Mouse (Mus musculus) CH12.LX (cell line): ENCODE measurements at regions not wholly inside any gene's neighbourhood (a gene's known extent, or its start where the extent isn't known, plus 50 kb on each side); places are given as distances from the start of the nearest gene placed in this dataset.

Experiments
- DNase-seq: peaks from one replicate; pipeline ENCODE4 v3.0.0-alpha.2; 2013; ENCODE audit errors: extremely low read depth
- H3K27ac ChIP-seq: 2 replicates; pipeline ENCODE4 v1.5.1; 2012; ENCODE audit warnings: low read depth, mild to moderate bottlenecking, control low read depth, moderate library complexity; ENCODE audit not compliant: insufficient read depth
- H3K27me3 ChIP-seq: replicated peaks from 2 replicates; pipeline ENCODE3; 2012; ENCODE audit warnings: inconsistent platforms
- H3K36me3 ChIP-seq, 2 experiments: replicated peaks in 1 of 2; 2 replicates each; pipeline versions ENCODE3 to v1.6.1; 2012; ENCODE audit warnings: inconsistent platforms in 1 of 2, low read length in 1 of 2, mild to moderate bottlenecking in 1 of 2, mixed read lengths in 1 of 2, moderate library complexity in 1 of 2; ENCODE audit not compliant: control insufficient read depth in 1 of 2, insufficient read depth in 1 of 2
- H3K4me1 ChIP-seq, 2 experiments: 2 replicates each; pipeline ENCODE4 v1.6.1; 2012; ENCODE audit warnings: inconsistent platforms in 1 of 2, moderate library complexity in 1 of 2; ENCODE audit not compliant: insufficient read depth in 2 of 2, control insufficient read depth in 1 of 2
- H3K4me2 ChIP-seq: 2 replicates; pipeline ENCODE4 v1.6.1; 2012; ENCODE audit warnings: low read depth, mild to moderate bottlenecking, control low read depth; ENCODE audit not compliant: poor library complexity, insufficient read depth, severe bottlenecking
- H3K4me3 ChIP-seq, 3 experiments: fragments of 150-350 bp in 1 of 3; sonication (generic) in 1 of 3; replicated peaks in 1 of 3; 2 replicates each; pipeline versions ENCODE3 to v1.5.1; 2011 to 2012; ENCODE audit warnings: low read depth in 2 of 3, low read length in 2 of 3, mild to moderate bottlenecking in 2 of 3, moderate library complexity in 2 of 3, control low read depth in 1 of 3, improper control_type of control experiment in 1 of 3, inconsistent platforms in 1 of 3, mixed read lengths in 1 of 3; ENCODE audit not compliant: poor library complexity in 1 of 3
- H3K79me2 ChIP-seq: replicated peaks from 2 replicates; pipeline ENCODE4 v1.6.1; 2012; ENCODE audit warnings: mild to moderate bottlenecking, moderate library complexity; ENCODE audit not compliant: control insufficient read depth, poor library complexity, insufficient read depth, severe bottlenecking; ENCODE audit errors: extremely low read depth
- H3K9ac ChIP-seq: 2 replicates; pipeline ENCODE4 v1.6.1; 2012; ENCODE audit warnings: low read depth, mild to moderate bottlenecking, control low read depth, moderate library complexity; ENCODE audit not compliant: insufficient read depth
- H3K9me3 ChIP-seq: replicated peaks from 2 replicates; pipeline ENCODE3; 2012; ENCODE audit warnings: low read length, inconsistent platforms, mixed read lengths
- BHLHE40 ChIP-seq: IDR thresholded peaks from 2 replicates; pipeline ENCODE4 v1.6.1; 2011; ENCODE audit warnings: mild to moderate bottlenecking, low read depth, low read length, improper control_type of control experiment
- CHD1 ChIP-seq: IDR thresholded peaks from 2 replicates; pipeline ENCODE4 v1.6.1; 2012; ENCODE audit warnings: low read depth, low read length, improper control_type of control experiment, inconsistent platforms
- CHD2 ChIP-seq: IDR thresholded peaks from 2 replicates; pipeline ENCODE4 v1.6.1; 2011; ENCODE audit warnings: low read length, improper control_type of control experiment
- CTCF ChIP-seq, 2 experiments: IDR thresholded peaks in 1 of 2; conservative IDR thresholded peaks in 1 of 2; 2 replicates each; pipeline ENCODE4 v1.5.1; 2011 to 2012; ENCODE audit warnings: low read depth in 2 of 2, low read length in 2 of 2, improper control_type of control experiment in 1 of 2, inconsistent platforms in 1 of 2, mild to moderate bottlenecking in 1 of 2, moderate library complexity in 1 of 2
- E2F4 ChIP-seq: IDR thresholded peaks from 2 replicates; pipeline ENCODE4 v1.6.1; 2011; ENCODE audit warnings: low read depth, low read length, improper control_type of control experiment; ENCODE audit not compliant: insufficient replicate concordance
- ELF1 ChIP-seq: IDR thresholded peaks from 2 replicates; pipeline ENCODE4 v1.6.1; 2014; ENCODE audit warnings: low read depth, mild to moderate bottlenecking, inconsistent platforms, low read length, improper control_type of control experiment
- ETS1 ChIP-seq: conservative IDR thresholded peaks from 2 replicates; pipeline ENCODE4 v1.6.1; 2012; ENCODE audit warnings: low read depth, mild to moderate bottlenecking, inconsistent platforms, low read length, improper control_type of control experiment, moderate library complexity
- GABPA ChIP-seq: IDR thresholded peaks from 2 replicates; pipeline ENCODE4 v1.6.1; 2012; ENCODE audit warnings: low read depth, low read length, improper control_type of control experiment, inconsistent platforms; ENCODE audit not compliant: insufficient replicate concordance
- HCFC1 ChIP-seq: IDR thresholded peaks from 2 replicates; pipeline ENCODE4 v1.6.1; 2012; ENCODE audit warnings: low read depth, mild to moderate bottlenecking, inconsistent platforms, low read length, improper control_type of control experiment
- IRF4 ChIP-seq: IDR thresholded peaks from 2 replicates; pipeline ENCODE4 v1.6.1; 2014; ENCODE audit warnings: low read depth, mild to moderate bottlenecking, inconsistent platforms, low read length, improper control_type of control experiment
- JUN ChIP-seq: IDR thresholded peaks from 2 replicates; pipeline ENCODE4 v1.6.1; 2011; ENCODE audit warnings: low read depth, mild to moderate bottlenecking, low read length, improper control_type of control experiment, moderate library complexity; ENCODE audit not compliant: insufficient read depth
- KAT2A ChIP-seq: IDR thresholded peaks from 2 replicates; pipeline ENCODE4 v1.6.1; 2012; ENCODE audit warnings: low read length, improper control_type of control experiment, inconsistent platforms; ENCODE audit not compliant: insufficient replicate concordance
- MAFK ChIP-seq: IDR thresholded peaks from 2 replicates; pipeline ENCODE4 v1.6.1; 2011; ENCODE audit warnings: low read length, improper control_type of control experiment; ENCODE audit not compliant: insufficient replicate concordance
- MAZ ChIP-seq: IDR thresholded peaks from 2 replicates; pipeline ENCODE4 v1.6.1; 2012; ENCODE audit warnings: low read depth, mild to moderate bottlenecking, inconsistent platforms, low read length, improper control_type of control experiment, moderate library complexity
- MEF2A ChIP-seq: IDR thresholded peaks from 2 replicates; pipeline ENCODE4 v1.6.1; 2014; ENCODE audit warnings: low read depth, mild to moderate bottlenecking, inconsistent platforms, low read length, improper control_type of control experiment, borderline replicate concordance
- NELFE ChIP-seq: IDR thresholded peaks from 2 replicates; pipeline ENCODE4 v1.6.1; 2011; ENCODE audit warnings: low read depth, low read length, improper control_type of control experiment
- NRF1 ChIP-seq: IDR thresholded peaks from 2 replicates; pipeline ENCODE4 v1.6.1; 2014; ENCODE audit warnings: low read depth, mild to moderate bottlenecking, inconsistent platforms, low read length, improper control_type of control experiment, moderate library complexity
- PAX5 ChIP-seq: IDR thresholded peaks from 2 replicates; pipeline ENCODE4 v1.6.1; 2012; ENCODE audit warnings: low read length, inconsistent platforms, mixed read lengths
- POLR2AphosphoS2 ChIP-seq: IDR thresholded peaks from 2 replicates; pipeline ENCODE4 v1.6.1; 2011; ENCODE audit warnings: low read depth, low read length, improper control_type of control experiment
- RCOR1 ChIP-seq: conservative IDR thresholded peaks from 2 replicates; pipeline ENCODE4 v1.6.1; 2012; ENCODE audit warnings: low read depth, mild to moderate bottlenecking, inconsistent platforms, low read length, improper control_type of control experiment
- SMC3 ChIP-seq: IDR thresholded peaks from 2 replicates; pipeline ENCODE4 v1.6.1; 2011; ENCODE audit warnings: low read depth, low read length, improper control_type of control experiment
- TBP ChIP-seq: conservative IDR thresholded peaks from 2 replicates; pipeline ENCODE4 v1.6.1; 2011; ENCODE audit warnings: low read depth, low read length, improper control_type of control experiment
- UBTF ChIP-seq: IDR thresholded peaks from 2 replicates; pipeline ENCODE4 v1.6.1; 2012; ENCODE audit warnings: low read depth, mild to moderate bottlenecking, inconsistent platforms, low read length, improper control_type of control experiment, moderate library complexity
- USF2 ChIP-seq: conservative IDR thresholded peaks from 2 replicates; pipeline ENCODE4 v1.6.1; 2011; ENCODE audit warnings: low read depth, low read length, improper control_type of control experiment
- ZKSCAN1 ChIP-seq: IDR thresholded peaks from 2 replicates; pipeline ENCODE4 v1.6.1; 2012; ENCODE audit warnings: low read depth, inconsistent platforms, low read length, improper control_type of control experiment, borderline replicate concordance
- ZMIZ1 ChIP-seq: IDR thresholded peaks from 2 replicates; pipeline ENCODE4 v1.6.1; 2012; ENCODE audit warnings: low read depth, mild to moderate bottlenecking, inconsistent platforms, low read length, improper control_type of control experiment
- ZNF384 ChIP-seq: IDR thresholded peaks from 2 replicates; pipeline ENCODE4 v1.6.1; 2012; ENCODE audit warnings: low read depth, low read length, improper control_type of control experiment, inconsistent platforms
- dilution Hi-C: fragments of 300-500 bp; cut with MboI; formaldehyde crosslinking; loops from 2 replicates; pipeline ENCODE4 v1.14.3; 2020; ENCODE audit warnings: low sequenced_read_pairs; ENCODE audit not compliant: extremely low pct_unique_long_range_greater_than_20kb, extremely low pct_ligation_motif_present
- in situ Hi-C: fragments of 300-500 bp; cut with MboI; formaldehyde crosslinking; loops from 3 replicates; pipeline ENCODE4 v1.14.3; 2019; ENCODE audit warnings: low sequenced_read_pairs, low pct_ligation_motif_present, low pct_unique_long_range_greater_than_20kb, mixed read lengths

DNA sequence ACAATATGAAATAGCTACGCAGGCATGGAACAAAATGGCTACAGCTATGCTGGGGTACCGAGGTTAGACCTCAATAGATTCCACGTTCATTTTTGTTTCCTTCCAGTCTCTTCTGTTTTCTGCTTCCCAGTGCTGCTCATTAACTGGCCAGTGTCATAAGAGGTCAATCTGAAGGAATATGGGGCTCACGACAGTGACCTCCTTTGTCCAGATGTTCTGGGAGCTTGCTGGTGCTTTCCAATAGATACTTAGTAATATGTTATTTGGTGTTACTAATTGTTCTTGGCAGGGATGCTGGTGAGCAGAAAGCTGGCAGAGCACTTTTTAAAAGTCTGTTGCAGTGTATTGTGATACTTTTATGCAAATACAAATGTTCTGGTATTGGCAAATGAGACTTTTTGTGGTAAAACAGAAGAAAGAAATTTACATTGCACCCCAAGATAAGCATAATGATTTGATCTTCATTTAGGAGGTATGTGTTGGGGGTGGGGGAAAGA lies 95.8 kb upstream of the Arg1 start:
- TF ChIP-seq MEF2A (no peak), NELFE (no peak), KAT2A (no peak), BHLHE40 (no peak), UBTF (no peak), CHD1 (no peak), ZNF384 (no peak), GABPA (no peak), TBP (no peak), ZMIZ1 (no peak), PAX5 (no peak), NRF1 (no peak)
- H3K27ac ChIP-seq: no peak overlapping the region
- in situ Hi-C loops (no loop called here), dilution Hi-C loops (no loop called here)
- no peak overlapping the region for H3K4me3 ChIP-seq
- no peak for DNase-seq
- H3K79me2 ChIP-seq: no peaks in the 10 kb centered on the region
- no peaks in the 10 kb centered on the region for H3K9me3 ChIP-seq
- H3K27me3 ChIP-seq: no peaks in the 10 kb centered on the region
- no peaks in the 10 kb centered on the region for H3K36me3 ChIP-seq
- H3K4me1 ChIP-seq: peaks cover 0 to 2% of the 10 kb centered on the region in 2 experiments; a peak in 1 of 4 replicates
- no peak overlapping the region for H3K9ac ChIP-seq
- H3K4me2 ChIP-seq: no peak overlapping the region

DNA sequence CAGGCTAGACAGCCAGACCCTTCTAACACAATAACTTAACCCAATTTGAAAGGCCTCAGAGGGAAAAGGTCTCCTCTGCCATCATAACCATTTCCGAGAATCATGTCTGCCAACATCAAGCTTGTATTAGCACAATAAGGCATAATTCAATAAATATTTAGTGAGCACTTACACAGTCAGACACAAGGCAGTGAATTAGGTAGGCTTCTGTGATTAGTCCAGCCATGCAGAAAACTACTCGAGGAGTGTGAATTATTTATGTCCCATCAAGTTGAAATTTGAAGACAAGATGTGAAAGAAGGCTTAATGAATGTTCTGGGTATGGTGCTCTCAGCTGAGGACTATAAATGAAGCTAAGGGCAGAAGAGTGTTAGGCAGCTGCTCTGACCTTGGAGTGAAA lies 91.7 kb upstream of the Arg1 start:
- Histone ChIP-seq H3K27me3 (no peaks in the 10 kb centered on the region), H3K4me2 (no peak overlapping the region), H3K9me3 (no peaks in the 10 kb centered on the region), H3K9ac (no peak overlapping the region), H3K4me1 (no peaks in the 10 kb centered on the region), H3K79me2 (no peaks in the 10 kb centered on the region), H3K27ac (no peak overlapping the region), H3K36me3 (no peaks in the 10 kb centered on the region), H3K4me3 (no peak overlapping the region)
- in situ Hi-C loops: no loop called here
- no peak for TF ChIP-seq SMC3
- no peak for DNase-seq
- dilution Hi-C loops: no loop called here

DNA sequence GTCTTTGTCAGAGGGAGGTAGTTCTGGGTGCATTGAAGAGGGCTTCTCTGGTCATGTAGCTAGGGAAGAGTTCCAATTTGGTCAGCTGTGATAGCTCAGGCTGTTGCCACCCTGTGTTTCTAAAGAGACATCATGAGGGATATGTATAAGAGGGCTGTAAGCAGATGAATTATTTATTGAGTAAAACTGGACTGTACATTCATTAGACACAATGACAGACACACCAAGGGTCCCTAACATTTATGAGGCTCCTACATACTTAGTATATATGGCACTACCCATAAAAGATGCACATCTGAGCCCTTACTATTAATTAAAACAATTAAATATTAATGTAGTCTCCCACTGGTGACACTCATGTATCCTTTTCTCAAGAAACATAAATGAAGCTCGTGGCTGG lies 90.6 kb upstream of the Arg1 start:
- dilution Hi-C loops (no loop called here), in situ Hi-C loops (no loop called here)
- no peak overlapping the region for H3K4me2 ChIP-seq
- H3K9me3 ChIP-seq: no peaks in the 10 kb centered on the region
- H3K27me3 ChIP-seq: no peaks in the 10 kb centered on the region
- no peaks in the 10 kb centered on the region for H3K36me3 ChIP-seq
- H3K9ac ChIP-seq: no peak overlapping the region
- no peak overlapping the region for H3K4me3 ChIP-seq
- H3K79me2 ChIP-seq: no peaks in the 10 kb centered on the region
- no peaks in the 10 kb centered on the region for H3K4me1 ChIP-seq
- H3K27ac ChIP-seq: no peak overlapping the region
- no peak for DNase-seq
- no peak for TF ChIP-seq CHD1
- no peak for TF ChIP-seq JUN
- TF ChIP-seq ZKSCAN1: no peak
- TF ChIP-seq CHD2: no peak
- no peak for TF ChIP-seq USF2
- no peak for TF ChIP-seq HCFC1
- no peak for TF ChIP-seq IRF4
- no peak for TF ChIP-seq CTCF (conservative IDR thresholded peaks at IDR 0.05 in 1 of 2, IDR thresholded peaks at IDR 0.05 in 1 of 2; ENCODE audit: low read depth in 2 of 2, low read length in 2 of 2)
- TF ChIP-seq MAFK: no peak
- TF ChIP-seq MAZ: no peak
- TF ChIP-seq TBP: no peak
- TF ChIP-seq E2F4: no peak
- TF ChIP-seq ETS1: no peak
- no peak for TF ChIP-seq POLR2AphosphoS2
- TF ChIP-seq KAT2A: no peak
- no peak for TF ChIP-seq ELF1
- TF ChIP-seq RCOR1: no peak
